Mouse (Mus musculus): Measurements from ENCODE around the gene Ncbp2. TPM values are rescaled to one million over a fixed set of nuclear protein-coding genes. Genes with fewer than 3 reads are reported as not detected.
"Not testable (repeated sequence)": the region's sequence is repeated elsewhere in the genome, so short reads cannot be mapped to it uniquely, and the experiment has no call there.

Gene Ncbp2
- polyA plus RNA-seq, 1 experiment from 2014 or later = 103 TPM

DNA sequence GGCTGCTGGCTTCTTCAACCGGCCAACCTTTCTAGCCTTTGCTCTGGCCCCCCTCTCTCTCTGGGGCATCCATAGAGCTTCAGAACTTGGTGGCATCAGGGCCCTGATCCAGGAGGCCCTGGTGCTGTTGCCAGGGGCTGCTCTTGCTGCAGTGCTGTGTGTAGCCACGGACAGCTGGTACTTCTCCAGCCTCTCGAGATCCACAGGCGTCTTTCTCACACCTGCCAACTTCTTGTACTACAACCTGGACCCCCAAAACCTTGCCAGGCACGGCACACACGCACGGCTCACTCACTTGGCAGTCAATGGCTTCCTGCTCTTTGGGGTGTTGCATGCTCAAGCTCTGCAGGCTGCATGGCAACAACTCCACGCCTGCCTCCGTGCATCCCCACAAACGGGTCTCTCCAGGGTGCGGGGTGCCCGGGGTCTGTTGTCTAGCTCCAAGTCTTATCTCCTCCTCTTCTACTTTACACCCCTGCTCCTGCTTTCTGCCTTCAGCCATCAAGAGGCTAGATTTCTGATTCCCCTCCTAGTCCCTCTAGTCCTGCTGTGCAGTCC lies 3.5 kb upstream of the Ncbp2 start:
- 0 out of 2 replicates have a peak, but pooled peaks cover 3% of the 10 kb centered on the region for H3K36me3 ChIP-seq (ENCODE audit: control insufficient read depth, insufficient read depth, low read length)
- H3K4me3 ChIP-seq (ENCODE audit: low read depth, low read length) = no peak overlapping the region
- no peak overlapping the region for H3K9ac ChIP-seq (ENCODE audit: low read length)
- peaks cover 18% of the 10 kb centered on the region for H3K4me1 ChIP-seq (ENCODE audit: control insufficient read depth, insufficient read depth, low read length)
- 87% methylated on average over 12 of the region's 12 CpGs for WGBS
- DNase-seq (ENCODE audit: low spot score) (no peak), ATAC-seq (no peak)
- no peak overlapping the region for H3K27ac ChIP-seq (ENCODE audit: low read depth, low read length)
- H3K4me2 ChIP-seq (ENCODE audit: low read length) = no peak overlapping the region
- no peaks in the 10 kb centered on the region for H3K27me3 ChIP-seq (replicated peaks; ENCODE audit: control insufficient read depth, insufficient read depth, low read length)
- H3K9me3 ChIP-seq (replicated peaks; ENCODE audit: control insufficient read depth, low read length) = no peaks in the 10 kb centered on the region

DNA sequence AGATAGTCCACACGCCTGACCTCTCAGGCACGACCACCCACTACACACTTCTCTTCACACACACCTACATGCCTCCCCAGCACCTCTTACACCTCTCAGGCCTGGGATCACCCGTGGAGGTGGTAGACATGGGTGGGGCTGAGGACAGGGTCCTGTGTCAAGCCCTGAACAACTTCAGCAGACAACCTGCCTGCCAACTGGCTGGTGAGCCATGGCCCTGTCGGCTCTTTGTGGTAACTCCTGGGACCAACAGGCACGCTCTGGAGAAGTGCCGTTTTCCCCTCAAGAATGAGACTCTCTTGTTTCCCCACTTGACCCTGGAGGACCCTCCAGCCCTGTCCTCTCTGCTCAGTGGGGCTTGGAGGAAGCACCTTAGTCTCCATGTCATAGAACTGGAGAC lies 2.9 kb upstream of the Ncbp2 start:
- Histone ChIP-seq H3K4me2 (ENCODE audit: low read length) (no peak overlapping the region), H3K9me3 (replicated peaks; ENCODE audit: control insufficient read depth, low read length) (no peaks in the 10 kb centered on the region), H3K27ac (ENCODE audit: low read depth, low read length) (no peak overlapping the region), H3K4me1 (ENCODE audit: control insufficient read depth, insufficient read depth, low read length) (peaks cover 18% of the 10 kb centered on the region), H3K9ac (ENCODE audit: low read length) (no peak overlapping the region), H3K4me3 (ENCODE audit: low read depth, low read length) (no peak overlapping the region), H3K36me3 (ENCODE audit: control insufficient read depth, insufficient read depth, low read length) (0 out of 2 replicates have a peak, but pooled peaks cover 7% of the 10 kb centered on the region), H3K27me3 (replicated peaks; ENCODE audit: control insufficient read depth, insufficient read depth, low read length) (no peaks in the 10 kb centered on the region)
- ATAC-seq = no peak
- no peak for DNase-seq (ENCODE audit: low spot score)
- 86% methylated on average over 6 of the region's 6 CpGs for WGBS

GRCm38 (mm10) chr16:31945986-31946385 lies 2.3 kb upstream of the Ncbp2 start:
- Histone ChIP-seq H3K4me1 (ENCODE audit: control insufficient read depth, insufficient read depth, low read length) (peaks cover 18% of the 10 kb centered on the region), H3K4me2 (ENCODE audit: low read length) (peak overlapping the region; percentile 93; the same call in 1 of the 2 replicates), H3K36me3 (ENCODE audit: control insufficient read depth, insufficient read depth, low read length) (peaks cover 10% of the 10 kb centered on the region; the same call in 1 of the 2 replicates)
- not testable (repeated sequence) for H3K9ac ChIP-seq (ENCODE audit: low read length); DNase-seq (ENCODE audit: low spot score); H3K27me3 ChIP-seq (replicated peaks; ENCODE audit: control insufficient read depth, insufficient read depth, low read length); H3K4me3 ChIP-seq (ENCODE audit: low read depth, low read length); H3K27ac ChIP-seq (ENCODE audit: low read depth, low read length); ATAC-seq; H3K9me3 ChIP-seq (replicated peaks; ENCODE audit: control insufficient read depth, low read length)
- WGBS = 89% methylated on average over 6 of the region's 6 CpGs

DNA sequence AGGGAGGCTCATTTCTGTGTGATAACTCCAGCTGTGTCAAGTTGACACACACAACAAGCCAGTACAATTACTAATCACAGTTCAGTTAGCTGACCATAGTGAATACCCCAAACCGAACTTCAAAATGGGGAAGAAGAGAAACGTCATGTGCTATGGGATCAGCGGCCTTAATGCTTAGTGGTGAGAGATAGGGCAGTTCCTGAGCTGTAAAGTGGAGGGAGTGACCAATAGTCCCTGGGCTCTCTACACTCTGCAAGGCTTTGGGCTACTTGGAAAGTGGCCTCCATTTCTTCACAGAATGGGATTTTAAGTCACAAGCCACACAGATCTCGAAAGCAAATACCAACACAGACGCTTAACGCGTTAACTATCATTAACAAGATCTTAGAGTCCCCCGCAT lies 980 bp upstream of the Ncbp2 start:
- peaks cover 16% of the 10 kb centered on the region; the same call in 1 of the 2 replicates for H3K36me3 ChIP-seq (ENCODE audit: control insufficient read depth, insufficient read depth, low read length)
- ATAC-seq (no peak), DNase-seq (ENCODE audit: low spot score) (no peak)
- H3K4me3 ChIP-seq (ENCODE audit: low read depth, low read length) = peak overlapping the region; percentile 87
- no peak overlapping the region for H3K27ac ChIP-seq (ENCODE audit: low read depth, low read length)
- no peaks in the 10 kb centered on the region for H3K27me3 ChIP-seq (replicated peaks; ENCODE audit: control insufficient read depth, insufficient read depth, low read length)
- peak overlapping the region; percentile 93 for H3K4me2 ChIP-seq (ENCODE audit: low read length)
- WGBS = 35% methylated on average over 8 of the region's 8 CpGs
- H3K9me3 ChIP-seq (replicated peaks; ENCODE audit: control insufficient read depth, low read length) = no peaks in the 10 kb centered on the region
- H3K9ac ChIP-seq (ENCODE audit: low read length) = peak overlapping the region; percentile 90
- H3K4me1 ChIP-seq (ENCODE audit: control insufficient read depth, insufficient read depth, low read length) = peaks cover 18% of the 10 kb centered on the region

DNA sequence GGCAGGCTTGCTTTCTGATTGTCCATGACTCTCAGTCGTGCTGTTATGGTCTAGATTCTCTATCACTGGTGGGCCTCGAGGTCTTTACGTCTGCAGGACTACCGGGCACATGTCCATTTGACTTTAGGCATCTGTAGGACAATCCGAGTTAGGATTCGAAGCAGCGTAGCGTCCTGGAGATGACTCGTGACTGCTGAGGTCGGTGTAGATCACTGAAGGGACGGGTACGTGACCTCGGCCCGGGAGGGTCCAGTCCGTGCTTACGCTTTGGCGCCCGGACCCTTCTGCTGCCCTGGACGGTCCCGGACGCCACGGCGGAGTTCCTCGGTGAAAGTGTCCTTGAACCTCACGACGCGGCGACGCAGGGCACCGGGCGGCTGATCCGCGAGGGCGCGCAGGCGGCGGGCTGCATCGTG lies 404 bp upstream of the Ncbp2 start:
- DNase-seq (ENCODE audit: low spot score) = peak; percentile 10
- under 1% methylated on average over 38 of the region's 38 CpGs for WGBS

DNA sequence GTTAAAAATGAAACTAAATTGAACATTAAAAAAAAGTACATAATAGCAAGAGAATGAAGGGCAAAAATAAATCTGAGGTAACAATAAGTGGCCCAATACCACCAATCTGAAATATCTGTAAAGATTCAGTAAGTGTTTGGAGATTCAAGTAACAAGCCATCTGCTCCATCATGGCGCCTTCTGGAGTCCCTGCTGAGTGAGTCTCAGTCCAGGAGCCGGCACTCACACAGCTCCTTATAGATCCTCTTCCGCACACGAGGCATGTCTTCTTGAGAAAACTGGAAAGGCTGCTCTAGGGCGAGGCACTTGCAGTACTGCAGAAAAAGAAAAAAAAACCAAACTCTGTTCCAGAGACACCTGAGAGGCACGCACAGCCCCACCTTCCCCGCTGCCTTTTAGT lies 14.9 kb downstream of the Ncbp2 start:
- H3K4me1 ChIP-seq (ENCODE audit: control insufficient read depth, insufficient read depth, low read length) = no peaks in the 10 kb centered on the region
- no peaks in the 10 kb centered on the region for H3K9me3 ChIP-seq (replicated peaks; ENCODE audit: control insufficient read depth, low read length)
- H3K4me2 ChIP-seq (ENCODE audit: low read length) = no peak overlapping the region
- H3K36me3 ChIP-seq (ENCODE audit: control insufficient read depth, insufficient read depth, low read length) = peaks cover 76% of the 10 kb centered on the region
- peak; percentile 49 for DNase-seq (ENCODE audit: low spot score)
- ATAC-seq = no peak; the same call in 1 of the 2 replicates
- H3K27ac ChIP-seq (ENCODE audit: low read depth, low read length) = peak overlapping the region; percentile 27; the same call in 1 of the 2 replicates
- H3K4me3 ChIP-seq (ENCODE audit: low read depth, low read length) = no peak overlapping the region
- 77% methylated on average over 7 of the region's 7 CpGs for WGBS
- no peak overlapping the region for H3K9ac ChIP-seq (ENCODE audit: low read length)
- H3K27me3 ChIP-seq (replicated peaks; ENCODE audit: control insufficient read depth, insufficient read depth, low read length) = no peaks in the 10 kb centered on the region

More for the DNA sequence above, 404 bp upstream of the Ncbp2 start:
- Histone ChIP-seq H3K4me1 (ENCODE audit: control insufficient read depth, insufficient read depth, low read length) (peaks cover 18% of the 10 kb centered on the region), H3K36me3 (ENCODE audit: control insufficient read depth, insufficient read depth, low read length) (peaks cover 16% of the 10 kb centered on the region; the same call in 1 of the 2 replicates), H3K9ac (ENCODE audit: low read length) (peak overlapping the region; percentile 90), H3K4me3 (ENCODE audit: low read depth, low read length) (peak overlapping the region; percentile 87), H3K4me2 (ENCODE audit: low read length) (peak overlapping the region; percentile 93), H3K27ac (ENCODE audit: low read depth, low read length) (peak overlapping the region; percentile 86), H3K27me3 (replicated peaks; ENCODE audit: control insufficient read depth, insufficient read depth, low read length) (no peaks in the 10 kb centered on the region), H3K9me3 (replicated peaks; ENCODE audit: control insufficient read depth, low read length) (no peaks in the 10 kb centered on the region)
- ATAC-seq = peak; percentile 64

- Histone ChIP-seq H3K27me3 (replicated peaks; ENCODE audit: control insufficient read depth, insufficient read depth, low read length) (no peaks in the 10 kb centered on the region), H3K9ac (ENCODE audit: low read length) (no peak overlapping the region), H3K4me3 (ENCODE audit: low read depth, low read length) (no peak overlapping the region), H3K27ac (ENCODE audit: low read depth, low read length) (no peak overlapping the region), H3K9me3 (replicated peaks; ENCODE audit: control insufficient read depth, low read length) (no peaks in the 10 kb centered on the region), H3K4me2 (ENCODE audit: low read length) (no peak overlapping the region), H3K4me1 (ENCODE audit: control insufficient read depth, insufficient read depth, low read length) (no peaks in the 10 kb centered on the region), H3K36me3 (ENCODE audit: control insufficient read depth, insufficient read depth, low read length) (peaks cover 51% of the 10 kb centered on the region)
- ATAC-seq (no peak), DNase-seq (ENCODE audit: low spot score) (no peak)
- 93% methylated on average over 4 of the region's 4 CpGs for WGBS
Measured at GRCm38 (mm10) chr16:31975258-31975657, 26.9 kb downstream of the Ncbp2 start.

GRCm38 (mm10) chr16:31979501-31979900 lies 31.2 kb downstream of the Ncbp2 start:
- Histone ChIP-seq H3K27me3 (replicated peaks; ENCODE audit: control insufficient read depth, insufficient read depth, low read length) (no peaks in the 10 kb centered on the region), H3K36me3 (ENCODE audit: control insufficient read depth, insufficient read depth, low read length) (peaks cover 43% of the 10 kb centered on the region), H3K4me2 (ENCODE audit: low read length) (no peak overlapping the region), H3K9ac (ENCODE audit: low read length) (no peak overlapping the region), H3K4me1 (ENCODE audit: control insufficient read depth, insufficient read depth, low read length) (no peaks in the 10 kb centered on the region), H3K27ac (ENCODE audit: low read depth, low read length) (no peak overlapping the region), H3K4me3 (ENCODE audit: low read depth, low read length) (no peak overlapping the region), H3K9me3 (replicated peaks; ENCODE audit: control insufficient read depth, low read length) (no peaks in the 10 kb centered on the region)
- DNase-seq (ENCODE audit: low spot score) (no peak), ATAC-seq (no peak)
- WGBS = 95% methylated on average over 3 of the region's 3 CpGs

DNA sequence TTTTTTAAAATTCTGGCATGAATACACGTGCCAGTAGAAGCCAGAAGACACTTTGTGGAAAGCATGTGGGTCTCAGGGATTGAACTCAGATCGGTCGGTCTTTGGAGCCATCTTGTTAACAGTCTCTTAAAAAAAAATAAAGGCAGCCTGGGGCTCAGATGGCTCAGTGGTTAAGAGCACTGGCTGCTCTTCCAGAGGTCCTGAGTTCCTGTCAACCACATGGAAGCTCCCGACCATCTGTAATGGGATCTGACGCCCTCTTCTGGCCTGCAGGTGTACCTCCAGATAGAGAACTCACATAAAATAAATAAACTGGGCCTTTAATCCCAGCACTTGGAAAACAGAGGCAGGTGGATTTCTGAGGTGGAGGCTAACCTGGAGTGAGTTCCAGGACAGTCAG lies 32.6 kb downstream of the Ncbp2 start:
- Histone ChIP-seq H3K27ac (ENCODE audit: low read depth, low read length) (no peak overlapping the region), H3K9ac (ENCODE audit: low read length) (no peak overlapping the region), H3K36me3 (ENCODE audit: control insufficient read depth, insufficient read depth, low read length) (peaks cover 42% of the 10 kb centered on the region), H3K4me3 (ENCODE audit: low read depth, low read length) (no peak overlapping the region), H3K9me3 (replicated peaks; ENCODE audit: control insufficient read depth, low read length) (no peaks in the 10 kb centered on the region), H3K27me3 (replicated peaks; ENCODE audit: control insufficient read depth, insufficient read depth, low read length) (no peaks in the 10 kb centered on the region), H3K4me1 (ENCODE audit: control insufficient read depth, insufficient read depth, low read length) (no peaks in the 10 kb centered on the region), H3K4me2 (ENCODE audit: low read length) (no peak overlapping the region)
- DNase-seq (ENCODE audit: low spot score) (no peak), ATAC-seq (no peak)
- 82% methylated on average over 5 of the region's 5 CpGs for WGBS
